ENCODE assay signal across 8 mouse cellular contexts in the genomic region with DNA sequence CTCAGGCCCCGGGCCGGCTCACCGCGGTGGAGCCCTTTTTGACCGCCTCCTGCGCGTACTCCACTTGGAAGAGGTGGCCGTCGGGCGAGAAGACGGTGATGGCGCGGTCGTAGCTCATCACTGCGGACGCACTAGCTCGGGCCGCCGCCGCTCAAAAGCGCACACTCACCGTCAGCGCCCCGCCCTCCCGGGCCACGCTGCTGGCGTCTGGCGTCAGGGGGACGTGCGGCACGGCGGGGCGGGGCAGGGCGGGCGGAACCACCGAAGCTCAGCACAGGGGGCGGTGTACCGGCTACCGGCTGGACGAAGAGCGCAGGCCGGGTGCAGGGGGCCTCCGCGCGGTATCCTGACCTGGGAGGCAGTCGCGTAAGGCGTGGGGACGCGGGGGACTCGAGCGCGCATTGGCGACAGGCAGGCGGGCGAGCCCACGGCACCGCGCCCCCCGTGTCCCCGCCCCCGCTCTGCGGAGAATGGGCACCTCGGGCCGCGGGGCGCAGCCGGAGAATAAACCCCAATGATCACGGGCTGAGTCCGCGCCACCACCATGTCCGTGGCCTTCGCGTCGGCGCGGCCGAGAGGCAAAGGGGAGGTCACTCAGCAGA. TPM values are rescaled to one million over a fixed set of nuclear protein-coding genes. Genes with fewer than 3 reads are reported as not detected.
DNase-seq lines count a peak whose midpoint lies in the region; ATAC-seq and TF ChIP-seq lines count a peak whose summit lies in the region.

A gene (minus strand): TSS at position 178 of the 602 bp plus-strand sequence.
A gene (plus strand): TSS at position 254 of the 602 bp plus-strand sequence.

- DNase-seq in MN1 (ENCODE audit: low spot score): peak; percentile 95
- peak; percentile 87 for DNase-seq in cerebellum, adult 8-10 months
- peak; percentile 89 for DNase-seq in layer of hippocampus, adult 9-11 months
- DNase-seq in lung, postnatal 0 days (ENCODE audit: low spot score): peak; percentile 96
- DNase-seq in ovary, postnatal 10 days (ENCODE audit: low spot score): peak; percentile 67
- DNase-seq in thymus, postnatal 10 days (ENCODE audit: low spot score in 2 of 2): peak; percentile 81 to 88

- peak; percentile 79 for ATAC-seq in frontal cortex, adult (ENCODE audit: low TSS enrichment)
- ATAC-seq in hematopoietic stem cell, adult 5-6 weeks (replicated peaks in 1 of 2; ENCODE audit: insufficient read depth in 1 of 2, low FRiP score in 2 of 2, low TSS enrichment in 1 of 2, low read depth in 1 of 2, poor library complexity in 2 of 2, severe bottlenecking in 2 of 2): peak; percentile 80 to 82
- peak; percentile 97 for ATAC-seq in lung, postnatal 0 days

- H3K4me1 ChIP-seq in lung, postnatal 0 days (ENCODE audit: insufficient read depth, low read depth, low read length): peaks cover 5% of the 10 kb centered on the region; the same call in 1 of the 2 replicates

- peak within 1 kb of the TSS; percentile 91 for H3K27ac ChIP-seq in lung, postnatal 0 days (ENCODE audit: low read length)

- H3K36me3 ChIP-seq in lung, postnatal 0 days (ENCODE audit: insufficient read depth, low read length): peaks cover under 1% of the 10 kb centered on the region; the same call in 1 of the 2 replicates

- peak within 1 kb of the TSS; percentile 95 for H3K4me3 ChIP-seq in lung, postnatal 0 days (ENCODE audit: low read depth, low read length)

- TF ChIP-seq CTCF in lung, postnatal 0 days (IDR thresholded peaks at IDR 0.05): peak; percentile 54

- H3K9ac ChIP-seq in lung, postnatal 0 days (replicated peaks; ENCODE audit: low read depth): peak within 1 kb of the TSS; percentile 87

- H3K9me3 ChIP-seq in lung, postnatal 0 days (ENCODE audit: low read length): no peaks in the 10 kb centered on the region

- H3K4me2 ChIP-seq in lung, postnatal 0 days (replicated peaks; ENCODE audit: low read depth, low read length): peak within 1 kb of the TSS; percentile 99

- WGBS in lung, postnatal 0 days: under 1% methylated on average over 51 of the region's 78 CpGs

- H3K27me3 ChIP-seq in lung, postnatal 0 days (replicated peaks; ENCODE audit: insufficient read depth, low read length): no peaks in the 10 kb centered on the region

- TF ChIP-seq EP300 in lung, postnatal 0 days (IDR thresholded peaks at IDR 0.05): no peak

RNA-seq across cellular contexts. Expression of the first gene that starts in this region (rescaled TPM):
- 301 and 338 TPM in 2 replicates for total RNA-seq in hematopoietic stem cell, adult 5-6 weeks (2017)
- 334 and 385 TPM in 2 replicates for polyA plus RNA-seq in lung, postnatal 0 days (2015; fragmentation: Nextera tagmentation; extraction: Ambion mirVana)

RNA-seq across cellular contexts. Expression of the second gene that starts in this region (rescaled TPM):
- 3.6 and 4.4 TPM in 2 replicates for total RNA-seq in hematopoietic stem cell, adult 5-6 weeks (2017)
- polyA plus RNA-seq in lung, postnatal 0 days (2015; fragmentation: Nextera tagmentation; extraction: Ambion mirVana): 2.0 and 2.4 TPM in 2 replicates

Comparison
In these comparisons a context has a peak if more than half of its experiments do, and no peak if none do; other contexts are left out.
1. Peak in every context shown above with its lines: DNase-seq, ATAC-seq, H3K4me3 ChIP-seq and H3K27ac ChIP-seq.